Mouse (Mus musculus): Measurements from ENCODE around the gene Cisd3.

- TF ChIP-seq CTCF (IDR thresholded peaks at IDR 0.05) (no peak), EP300 (IDR thresholded peaks at IDR 0.05) (no peak)
These were observed 18.8 kb upstream of the Cisd3 start for GRCm38 (mm10) chr11:97666794-97667193.

Measured in lung, postnatal 0 days (tissue).